Mouse (Mus musculus) MN1 (cell line): ENCODE data around the gene Crim1.

Experiments used
- DNase-seq: peaks from one replicate; pipeline ENCODE4 v3.0.0-alpha.2; 2016; ENCODE audit warnings: low spot score

Gene Crim1

DNA sequence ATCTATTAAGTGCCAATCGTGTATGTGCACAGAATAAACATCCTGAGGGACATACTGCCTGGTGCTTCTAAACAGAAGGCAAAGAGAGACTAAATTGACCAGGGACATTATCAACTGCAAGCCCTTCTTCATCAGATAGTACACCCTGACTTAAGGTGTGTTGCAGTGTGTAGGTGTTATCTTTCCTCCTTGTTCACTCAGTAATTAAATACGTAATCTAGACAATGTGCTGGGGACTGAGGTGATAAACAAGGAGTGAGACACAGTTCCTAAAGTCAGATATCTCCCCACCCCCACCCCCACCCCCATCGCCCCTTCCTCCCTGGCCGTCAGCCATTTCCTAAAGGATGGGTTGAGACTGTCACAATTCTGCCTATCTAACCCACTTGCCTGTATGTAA lies 127.1 kb downstream of the Crim1 start:
- no peak for DNase-seq

DNA sequence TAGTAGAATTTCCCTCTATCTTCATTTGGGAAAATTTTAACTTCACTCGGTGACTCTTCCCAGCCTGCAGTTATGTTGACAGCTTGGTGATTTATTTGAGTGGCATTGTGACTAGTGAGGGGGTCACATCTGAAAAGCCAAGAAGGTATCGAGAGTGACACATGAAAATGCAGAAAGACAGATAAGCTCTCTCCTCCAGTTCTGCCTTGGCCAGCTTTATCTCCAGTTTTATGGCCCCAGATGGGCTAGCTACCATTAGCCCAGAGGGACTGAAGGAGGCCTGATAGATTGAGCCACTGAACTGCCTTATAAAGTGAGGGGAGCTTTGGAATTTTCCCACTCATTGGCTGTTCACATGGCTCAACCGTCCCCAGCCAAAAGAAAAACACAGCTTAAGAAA lies 128.2 kb downstream of the Crim1 start:
- DNase-seq, result no peak

DNA sequence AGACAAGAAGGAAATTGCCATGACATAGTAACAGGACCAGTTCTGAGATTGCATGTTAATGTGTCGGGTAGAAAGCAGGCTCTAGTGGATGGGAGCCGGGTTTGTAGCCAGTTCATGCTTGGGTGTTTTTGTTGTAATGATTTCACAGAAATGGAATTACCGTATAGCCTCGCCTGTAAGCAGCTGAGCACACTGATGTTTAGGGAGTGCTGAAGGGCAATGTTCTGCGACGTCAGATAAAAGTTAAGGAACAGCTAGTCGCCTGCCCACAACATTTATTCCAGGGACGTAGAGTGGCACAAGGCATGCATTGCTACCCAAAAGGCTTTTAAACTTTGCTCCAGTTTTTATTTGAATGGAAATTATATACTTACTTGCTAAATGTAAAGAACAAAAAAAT lies 131.4 kb downstream of the Crim1 start:
- DNase-seq, result no peak

DNA sequence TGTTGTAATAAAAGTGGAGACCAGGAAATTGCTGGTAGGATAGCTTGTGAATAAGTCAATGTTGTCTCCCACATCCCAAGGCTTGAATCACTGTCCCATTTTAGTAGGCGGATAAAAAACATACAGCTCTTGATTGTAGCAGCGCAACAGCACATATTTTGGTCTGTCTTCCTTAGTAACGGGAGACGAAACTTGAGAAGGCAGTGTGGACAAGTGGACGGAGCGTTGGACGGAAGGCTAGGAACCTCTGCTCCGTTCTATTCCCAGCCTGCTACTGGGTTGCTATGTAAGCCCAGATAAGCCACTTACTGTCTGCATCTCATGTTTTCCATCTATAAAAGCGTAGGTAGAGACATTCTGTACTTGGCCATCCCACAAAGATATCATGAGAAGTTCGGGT lies 133.2 kb downstream of the Crim1 start:
- no peak for DNase-seq

DNA sequence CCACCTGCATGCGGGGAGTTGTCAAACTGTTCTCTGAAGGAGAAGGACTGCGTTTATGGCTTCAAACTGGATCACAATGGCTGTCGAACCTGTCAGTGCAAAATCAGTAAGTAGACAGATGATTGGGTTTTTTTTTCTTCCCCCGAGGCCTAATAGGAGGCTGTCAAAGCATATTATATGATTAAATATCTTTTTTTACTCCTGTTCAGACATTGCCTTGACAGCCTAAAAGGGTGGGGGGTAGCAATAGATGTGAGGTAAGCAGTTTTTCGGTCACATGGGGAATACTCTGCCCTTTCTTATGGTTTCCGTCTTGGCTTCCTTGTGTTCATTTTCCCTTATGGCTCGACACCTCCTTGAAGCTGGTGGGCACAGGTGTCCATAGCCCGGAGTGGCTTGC lies 135.2 kb downstream of the Crim1 start:
- DNase-seq, result no peak

DNA sequence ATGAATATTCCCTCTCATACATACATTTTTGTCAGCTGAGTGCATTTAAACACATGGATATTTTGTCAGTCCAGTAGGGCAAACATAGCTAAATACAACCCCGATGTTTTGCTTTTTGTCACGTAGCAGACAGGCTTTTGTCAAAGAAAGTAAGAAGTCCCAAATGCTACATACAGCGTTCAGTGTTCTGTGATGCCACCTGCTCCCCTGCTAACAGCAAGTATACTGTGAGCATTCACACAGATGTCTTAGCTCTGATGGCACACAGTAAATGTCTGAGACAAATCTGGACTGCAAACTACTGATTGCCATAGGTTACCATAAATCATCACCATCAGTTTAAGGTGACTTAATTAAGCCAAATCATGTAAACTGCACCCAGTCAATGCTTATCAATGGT lies 143.6 kb downstream of the Crim1 start:
- DNase-seq, result no peak

GRCm38 (mm10) chr17:78347111-78347801 lies 147.2 kb downstream of the Crim1 start:
- no peak for DNase-seq

- DNase-seq, result no peak
These were observed 151.8 kb downstream of the Crim1 start for GRCm38 (mm10) chr17:78351676-78352499.

GRCm38 (mm10) chr17:78352500-78352855 lies 152.4 kb downstream of the Crim1 start:
- DNase-seq, result no peak

- peak; percentile 28 for DNase-seq
These were observed 154.4 kb downstream of the Crim1 start for GRCm38 (mm10) chr17:78354411-78354810.

DNA sequence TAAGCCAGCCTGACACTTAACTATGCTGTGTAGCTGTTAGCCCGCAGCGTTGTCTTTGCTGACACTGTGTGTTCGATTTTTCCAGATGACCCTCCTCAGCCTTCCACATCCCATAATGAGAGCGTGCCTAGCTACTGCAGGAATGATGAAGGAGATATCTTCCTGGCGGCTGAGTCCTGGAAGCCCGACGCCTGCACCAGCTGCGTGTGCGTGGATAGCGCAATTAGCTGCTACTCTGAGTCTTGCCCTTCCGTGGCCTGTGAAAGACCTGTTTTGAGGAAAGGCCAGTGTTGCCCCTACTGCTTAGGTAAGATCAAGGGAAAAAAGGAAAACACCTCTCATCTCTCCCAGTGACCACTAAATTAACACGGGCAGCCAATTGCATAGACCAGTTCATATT lies 154.8 kb downstream of the Crim1 start:
- no peak for DNase-seq

DNA sequence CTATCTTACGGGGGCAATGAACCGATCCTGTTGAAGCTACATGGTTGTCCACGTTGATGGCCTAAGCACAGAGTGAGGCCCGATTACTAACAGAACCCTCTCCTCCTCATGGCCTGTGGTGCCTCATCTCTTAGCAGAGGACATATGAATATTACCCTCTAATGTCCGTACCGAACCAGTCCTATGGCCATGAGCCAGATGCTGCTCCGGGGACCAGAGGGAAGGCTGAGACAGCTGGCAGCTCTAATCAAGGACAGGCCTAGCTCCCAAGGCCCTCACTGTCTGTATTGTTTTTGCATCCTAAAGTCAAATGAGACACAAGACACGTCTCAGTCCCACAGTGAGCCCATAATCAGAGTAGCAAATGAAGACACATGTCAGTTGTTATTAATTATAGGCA lies 155.6 kb downstream of the Crim1 start:
- DNase-seq, result no peak

DNA sequence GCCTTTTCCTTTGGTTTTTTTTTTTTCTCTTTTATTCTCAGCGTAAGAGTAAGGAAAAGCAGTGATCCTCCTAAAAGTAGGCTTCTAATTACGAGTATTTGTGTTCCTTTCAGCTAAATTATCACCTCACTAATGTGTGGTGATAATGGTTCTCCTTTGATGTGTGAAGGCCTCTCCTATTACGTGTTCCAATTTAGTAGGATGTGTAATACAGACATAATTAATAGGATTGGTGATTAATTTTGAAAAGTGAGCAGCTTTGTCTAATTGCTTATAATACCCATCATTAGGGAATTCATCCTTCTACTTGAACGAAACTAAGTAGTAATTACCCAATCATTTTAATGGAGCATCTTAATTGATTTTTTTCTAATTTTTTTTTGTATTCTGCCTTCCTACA lies 157.7 kb downstream of the Crim1 start:
- no peak for DNase-seq

DNA sequence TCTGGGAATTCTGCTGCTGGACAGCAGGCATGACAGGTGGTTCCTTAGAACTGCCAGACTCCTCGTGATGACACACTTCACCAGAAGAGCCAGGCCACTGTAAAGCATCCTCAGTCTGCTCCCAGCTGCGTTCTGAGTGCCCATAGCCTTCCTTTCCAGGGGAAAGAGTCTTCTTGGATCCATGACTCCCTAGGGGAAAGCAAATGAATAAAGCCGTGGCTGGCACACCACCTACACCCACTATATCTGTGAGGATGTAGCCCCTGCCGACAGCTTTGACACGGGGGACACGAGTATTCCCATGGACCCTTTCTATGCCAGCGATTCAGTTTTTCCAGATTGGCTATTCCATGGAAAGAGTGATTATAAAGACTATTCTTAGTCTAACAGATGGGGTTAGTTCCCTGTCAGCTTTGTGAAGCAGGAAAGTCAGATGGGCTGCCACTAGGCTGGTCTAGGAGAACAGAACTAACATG lies 158.2 kb downstream of the Crim1 start:
- DNase-seq, result no peak

GRCm38 (mm10) chr17:78361939-78362728 lies 162.1 kb downstream of the Crim1 start:
- DNase-seq, result peak; percentile 49

DNA sequence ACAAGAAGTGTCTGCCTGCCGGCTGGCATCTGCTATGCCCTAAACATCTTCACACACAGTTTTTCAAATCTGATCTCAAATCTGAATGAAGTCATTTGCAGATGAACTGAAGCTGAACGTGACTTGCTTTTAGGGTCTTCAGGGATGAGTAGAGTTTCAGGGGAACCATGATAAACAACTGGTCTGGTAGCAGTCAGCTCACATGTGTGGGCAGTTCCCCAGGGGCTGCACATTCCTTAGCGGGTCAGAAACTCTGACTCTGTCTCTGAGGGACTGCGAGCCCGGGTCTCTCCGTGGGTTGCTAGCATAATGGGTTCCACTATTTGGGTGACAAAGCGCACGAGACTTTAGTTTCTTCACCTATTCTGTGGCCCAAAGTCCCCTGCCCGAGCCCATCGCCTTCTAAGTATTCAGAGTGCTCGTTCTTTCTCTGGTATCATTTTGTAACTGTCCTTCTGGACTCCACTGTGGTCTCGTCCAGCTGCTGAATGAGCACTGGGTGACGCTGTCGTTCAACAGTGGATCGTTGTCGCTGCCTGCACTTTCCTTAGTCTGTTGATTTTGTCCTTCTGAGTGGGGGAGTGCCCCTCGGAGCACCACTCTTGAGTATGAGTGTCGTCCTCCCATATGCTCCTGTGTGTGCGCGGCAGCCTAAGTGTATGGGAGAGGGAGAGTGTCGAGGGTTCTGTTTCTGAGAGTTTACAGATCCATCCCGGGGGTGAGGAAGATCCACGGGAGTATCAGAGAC lies 164.7 kb downstream of the Crim1 start:
- no peak for DNase-seq

DNA sequence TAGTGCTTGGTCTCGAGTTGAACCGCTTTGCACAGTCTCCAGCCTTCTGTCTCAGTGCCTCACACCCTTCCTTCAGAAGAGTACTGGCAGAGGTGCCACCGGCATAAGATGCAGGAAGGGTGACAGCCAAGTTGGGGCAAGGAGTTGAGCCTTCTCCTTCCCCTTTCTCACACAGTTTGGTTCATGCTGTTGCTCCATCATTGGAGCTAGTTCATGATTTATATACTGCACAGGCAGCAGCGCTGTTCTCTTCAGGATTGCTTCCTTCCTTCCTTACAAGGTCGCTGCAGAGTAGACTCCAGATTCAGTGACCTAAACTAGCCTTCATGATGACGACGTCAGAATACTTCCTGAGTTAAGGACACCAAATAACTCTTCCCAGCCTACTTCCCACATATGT lies 166.0 kb downstream of the Crim1 start:
- DNase-seq, result no peak

DNA sequence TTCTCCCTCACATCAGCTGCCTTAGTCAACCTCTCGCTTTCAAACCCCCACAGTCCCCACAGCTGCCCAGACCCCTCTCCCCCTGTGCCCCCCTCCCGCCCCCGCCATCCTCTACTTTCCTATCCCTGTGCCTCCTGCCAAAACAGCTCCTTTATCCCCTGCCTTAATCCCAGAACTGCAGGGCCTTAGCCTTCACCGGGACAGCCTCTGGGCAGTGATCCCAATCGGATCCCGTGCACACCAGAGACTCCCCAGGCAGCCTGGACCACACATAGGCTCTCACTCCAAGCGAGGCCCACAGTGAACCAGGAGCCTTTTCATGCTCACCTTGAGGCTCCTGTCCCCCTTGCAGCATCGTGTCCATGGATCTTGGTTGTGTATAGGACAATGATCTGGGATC lies 168.4 kb downstream of the Crim1 start:
- no peak for DNase-seq

DNA sequence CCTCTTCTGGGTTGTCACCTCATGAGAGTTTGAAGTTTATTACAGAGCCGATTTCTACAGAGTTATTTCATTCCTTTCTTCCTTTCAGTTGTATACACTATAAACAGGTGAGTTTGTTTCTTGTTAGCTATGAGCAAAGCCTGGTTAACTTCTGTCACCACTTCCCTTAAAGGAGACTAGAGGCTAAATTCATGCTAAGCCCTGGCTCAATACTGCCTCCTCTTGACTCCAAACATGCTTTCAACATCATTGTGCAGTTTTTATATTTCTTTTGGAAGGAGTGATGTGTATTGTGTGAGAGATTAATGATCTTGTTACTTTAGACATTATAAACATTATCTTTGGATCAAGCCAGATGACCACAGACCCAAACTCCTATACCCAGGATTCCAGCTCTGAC lies 170.4 kb downstream of the Crim1 start:
- no peak for DNase-seq

GRCm38 (mm10) chr17:78373174-78373573 lies 173.1 kb downstream of the Crim1 start:
- no peak for DNase-seq

GRCm38 (mm10) chr17:78373849-78374248 lies 173.8 kb downstream of the Crim1 start:
- DNase-seq, result no peak

- DNase-seq, result no peak
These were observed 174.7 kb downstream of the Crim1 start for GRCm38 (mm10) chr17:78374756-78375155.
